Mouse (Mus musculus) embryo, embryonic 11 days (tissue): ENCODE measurements at regions not wholly inside any gene's neighbourhood (a gene's known extent, or its start where the extent isn't known, plus 50 kb on each side); places are given as distances from the start of the nearest gene placed in this dataset.
A peak's percentile ranks its signal among the peaks of the same experiment; 100 is the strongest.

Source experiments
- DNase-seq: peaks from one replicate; pipeline ENCODE4 v3.0.0-alpha.2; 2015

GRCm38 (mm10) chr8:9152313-9152925 lies 462.1 kb upstream of the Arglu1 start:
- DNase-seq = no peak

DNA sequence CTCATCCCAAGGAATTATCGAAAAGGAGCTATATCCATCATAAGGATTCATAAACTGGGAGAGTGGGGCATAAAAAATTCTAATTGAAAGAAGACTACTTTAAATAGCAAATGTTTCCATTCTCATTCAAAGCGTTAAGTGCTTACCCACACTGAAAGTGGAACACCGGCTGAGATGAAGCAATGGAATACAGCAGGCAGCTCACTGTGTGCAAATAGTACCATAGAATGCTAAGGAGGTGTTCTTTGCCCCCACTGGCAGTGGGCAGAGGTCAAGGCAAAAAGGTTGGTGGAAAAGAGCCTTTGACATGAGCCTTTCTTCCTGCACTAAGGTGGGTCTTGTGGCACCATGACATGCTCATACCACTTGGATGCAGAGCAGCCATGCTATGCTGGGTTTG lies 454.0 kb upstream of the Arglu1 start:
- DNase-seq = no peak

DNA sequence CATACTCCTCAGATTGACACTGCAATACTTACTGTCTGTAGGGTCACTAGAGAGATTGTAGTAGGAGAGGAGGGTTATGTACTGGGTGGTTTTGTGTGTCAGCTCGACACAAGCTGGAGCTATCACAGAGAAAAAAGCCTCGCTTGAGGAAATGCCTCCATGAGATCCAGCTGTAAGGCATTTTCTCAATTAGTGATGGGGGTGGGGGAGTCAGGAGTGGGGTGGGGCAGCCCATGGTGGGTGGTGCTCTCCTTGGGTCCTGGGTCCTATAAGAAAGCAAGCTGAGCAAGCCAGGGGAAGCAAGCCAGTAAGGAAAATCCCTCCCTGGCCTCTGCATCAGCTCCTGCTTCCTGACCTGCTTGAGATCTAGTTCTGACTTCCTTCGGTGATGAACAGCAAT lies 449.5 kb upstream of the Arglu1 start:
- DNase-seq = no peak

DNA sequence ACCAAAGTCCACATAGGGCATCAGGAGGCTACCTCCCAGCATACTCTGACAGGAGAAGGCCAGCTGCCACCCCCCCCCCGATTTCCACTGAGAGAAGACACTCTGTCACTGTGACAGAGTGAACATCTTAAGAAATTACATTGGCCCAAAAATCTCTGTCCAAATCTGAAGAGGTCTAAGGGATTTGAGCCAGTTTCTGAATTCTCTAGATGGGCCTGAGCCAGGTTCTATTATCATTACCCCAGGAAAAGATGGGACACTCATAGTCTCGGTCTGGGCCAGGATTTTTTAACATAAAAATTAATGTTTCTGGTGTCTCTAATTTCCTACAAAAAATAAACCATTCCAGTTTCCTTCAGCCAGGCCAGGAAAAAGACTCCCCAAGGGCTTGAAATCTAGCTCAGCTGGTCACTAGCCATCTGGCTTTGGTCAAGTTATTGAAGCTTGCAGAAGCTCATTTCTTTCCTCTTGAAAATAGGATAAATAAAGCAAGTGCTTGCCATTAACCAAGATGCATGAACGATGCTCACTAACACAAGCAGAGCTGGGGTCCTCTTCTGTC lies 448.8 kb upstream of the Arglu1 start:
- DNase-seq = no peak

DNA sequence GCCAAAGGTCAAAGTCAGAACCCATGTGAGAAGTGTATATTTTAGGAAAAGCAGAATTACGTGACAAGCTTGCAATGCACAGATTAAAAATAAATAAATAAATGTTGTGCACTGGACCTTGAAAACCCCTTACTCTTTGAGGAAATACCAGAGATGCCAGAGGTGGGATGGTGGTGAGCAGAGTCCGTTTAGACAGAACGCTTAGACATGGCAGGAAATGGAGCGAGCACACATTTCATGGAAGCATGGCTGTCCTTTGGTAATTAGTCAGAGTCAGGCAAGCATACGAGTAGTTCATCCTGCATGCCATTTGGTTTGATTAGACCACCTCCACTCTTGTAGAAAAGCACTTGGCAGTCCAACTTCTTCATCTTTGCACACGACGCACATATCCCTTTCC lies 443.4 kb upstream of the Arglu1 start:
- DNase-seq = no peak

- DNase-seq = no peak
These were observed 442.4 kb upstream of the Arglu1 start for GRCm38 (mm10) chr8:9132612-9133218.

DNA sequence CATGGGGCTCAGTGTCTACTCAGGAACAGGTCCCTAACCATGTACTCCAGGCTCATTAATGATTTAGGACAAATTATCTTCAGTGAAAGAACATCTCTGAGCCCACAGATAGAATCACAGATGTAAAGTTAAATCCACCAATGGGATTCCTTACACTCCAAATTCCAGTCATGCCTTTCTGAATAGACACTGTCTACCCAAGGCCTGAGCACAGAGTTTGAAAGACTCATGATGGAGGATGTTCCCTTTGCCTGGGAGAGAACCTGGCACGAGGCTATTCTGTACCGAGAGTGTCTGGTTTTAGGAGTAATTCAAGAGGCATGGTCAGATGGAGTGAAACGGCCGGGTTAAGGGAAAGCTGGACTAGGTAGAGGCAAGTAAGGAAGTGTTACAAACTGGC lies 440.9 kb upstream of the Arglu1 start:
- DNase-seq = no peak

GRCm38 (mm10) chr8:9124503-9124902 lies 434.2 kb upstream of the Arglu1 start:
- DNase-seq = no peak

- no peak for DNase-seq
These were observed 427.8 kb upstream of the Arglu1 start for GRCm38 (mm10) chr8:9117809-9118737.

DNA sequence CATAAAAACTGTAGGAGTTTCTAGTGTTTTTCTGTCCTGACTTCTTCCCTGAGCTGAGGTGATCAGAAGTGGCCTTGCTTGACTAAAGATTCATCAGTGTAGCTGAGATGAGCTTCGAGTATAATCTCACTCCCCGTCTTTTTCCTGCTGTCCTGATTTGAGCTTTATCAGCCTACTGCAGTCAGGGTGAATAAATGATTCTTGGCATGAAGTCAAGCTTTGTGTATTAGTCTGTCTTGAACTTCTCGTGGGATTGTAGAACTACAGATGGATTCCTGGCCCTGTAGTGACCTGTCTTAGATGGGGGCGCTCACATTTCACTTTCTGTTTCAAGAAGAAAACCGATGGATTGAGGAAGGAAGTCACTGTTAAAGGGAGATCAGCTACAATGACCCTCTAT lies 405.7 kb upstream of the Arglu1 start:
- DNase-seq = no peak

DNA sequence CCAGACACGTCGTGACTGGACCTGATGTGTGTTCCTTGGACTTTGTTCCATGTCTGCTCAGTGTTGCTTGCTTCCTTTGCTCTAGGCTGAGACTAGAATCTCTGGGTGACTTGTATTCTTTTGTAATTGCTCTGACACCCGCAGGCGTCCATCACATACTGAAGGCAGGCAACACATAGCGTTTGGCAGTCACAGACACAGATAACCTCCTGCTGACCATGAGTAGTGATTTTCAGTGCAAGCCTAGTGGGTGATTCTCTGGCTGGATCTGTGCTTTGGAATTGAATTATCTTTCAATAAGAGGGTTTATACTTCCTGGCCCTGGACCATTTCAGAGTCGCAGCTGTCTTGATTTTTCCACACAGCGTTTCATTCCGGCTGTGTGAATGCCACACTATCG lies 403.7 kb upstream of the Arglu1 start:
- no peak for DNase-seq

GRCm38 (mm10) chr8:9093356-9093755 lies 403.0 kb upstream of the Arglu1 start:
- no peak for DNase-seq

- no peak for DNase-seq
These were observed 382.4 kb upstream of the Arglu1 start for GRCm38 (mm10) chr8:9072724-9073123.

DNA sequence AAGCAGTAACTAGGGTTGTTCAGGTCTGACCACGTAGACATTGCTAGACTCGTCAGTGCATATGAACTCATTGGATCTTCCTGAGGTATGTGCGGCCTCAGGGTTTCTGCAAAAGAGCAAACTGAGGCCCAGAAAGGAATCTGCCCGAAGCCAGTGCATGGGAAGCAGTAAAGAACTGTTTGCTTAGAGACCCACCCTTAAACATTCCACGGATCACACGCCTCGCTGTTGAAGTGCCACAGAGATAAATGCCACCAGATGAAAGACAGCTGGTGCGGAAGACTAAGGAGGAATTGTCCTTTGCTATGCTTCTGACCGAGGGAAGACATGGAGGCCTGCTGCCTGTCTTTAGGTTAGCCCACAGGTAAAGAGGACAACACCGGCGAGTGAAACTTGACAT lies 382.0 kb upstream of the Arglu1 start:
- DNase-seq = no peak

DNA sequence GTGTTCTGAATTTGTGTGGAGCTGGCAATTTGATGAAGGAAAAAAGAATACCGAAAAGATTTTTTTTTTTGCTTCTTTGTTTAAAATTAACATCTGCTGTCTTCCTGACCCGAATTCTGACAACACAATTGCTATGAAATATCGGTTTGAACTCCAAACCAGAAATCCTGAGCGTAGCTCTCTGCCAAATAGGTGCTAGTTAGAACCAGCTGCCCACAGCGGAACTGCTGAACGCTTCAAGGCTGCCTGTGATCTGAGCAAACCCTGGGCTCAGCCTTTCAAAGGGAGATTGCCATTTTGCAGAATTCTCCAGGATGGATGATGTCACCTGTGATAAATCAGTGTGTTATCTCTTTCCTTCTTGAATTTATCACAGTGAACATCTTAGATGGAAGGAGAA lies 380.6 kb upstream of the Arglu1 start:
- peak; percentile 40 for DNase-seq

- DNase-seq = no peak
These were observed 379.5 kb upstream of the Arglu1 start for GRCm38 (mm10) chr8:9069845-9070244.

GRCm38 (mm10) chr8:9067731-9068130 lies 377.4 kb upstream of the Arglu1 start:
- no peak for DNase-seq

DNA sequence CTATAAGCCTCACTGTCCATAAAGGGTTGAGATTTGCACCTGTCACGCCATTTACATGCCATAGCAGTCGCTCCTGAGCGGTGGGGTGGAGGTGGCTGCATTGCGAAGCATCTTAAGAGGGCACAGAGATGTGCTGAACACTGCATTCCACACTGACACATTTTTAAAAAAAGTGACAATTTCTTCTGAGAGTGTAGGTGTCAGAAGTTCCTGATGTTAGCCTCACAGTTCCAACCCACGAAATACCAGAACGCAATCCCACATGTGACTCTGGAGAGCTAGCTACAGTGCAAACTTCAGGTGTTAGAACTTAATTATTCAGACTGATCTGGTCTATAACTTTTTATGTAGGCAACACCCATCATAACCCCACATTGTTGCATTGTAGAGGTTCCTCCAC lies 369.8 kb upstream of the Arglu1 start:
- DNase-seq = no peak

- peak; percentile 22 for DNase-seq
These were observed 365.1 kb upstream of the Arglu1 start for GRCm38 (mm10) chr8:9055416-9055819.

GRCm38 (mm10) chr8:9054801-9055200 lies 364.5 kb upstream of the Arglu1 start:
- no peak for DNase-seq

GRCm38 (mm10) chr8:9051699-9052098 lies 361.4 kb upstream of the Arglu1 start:
- DNase-seq = no peak

DNA sequence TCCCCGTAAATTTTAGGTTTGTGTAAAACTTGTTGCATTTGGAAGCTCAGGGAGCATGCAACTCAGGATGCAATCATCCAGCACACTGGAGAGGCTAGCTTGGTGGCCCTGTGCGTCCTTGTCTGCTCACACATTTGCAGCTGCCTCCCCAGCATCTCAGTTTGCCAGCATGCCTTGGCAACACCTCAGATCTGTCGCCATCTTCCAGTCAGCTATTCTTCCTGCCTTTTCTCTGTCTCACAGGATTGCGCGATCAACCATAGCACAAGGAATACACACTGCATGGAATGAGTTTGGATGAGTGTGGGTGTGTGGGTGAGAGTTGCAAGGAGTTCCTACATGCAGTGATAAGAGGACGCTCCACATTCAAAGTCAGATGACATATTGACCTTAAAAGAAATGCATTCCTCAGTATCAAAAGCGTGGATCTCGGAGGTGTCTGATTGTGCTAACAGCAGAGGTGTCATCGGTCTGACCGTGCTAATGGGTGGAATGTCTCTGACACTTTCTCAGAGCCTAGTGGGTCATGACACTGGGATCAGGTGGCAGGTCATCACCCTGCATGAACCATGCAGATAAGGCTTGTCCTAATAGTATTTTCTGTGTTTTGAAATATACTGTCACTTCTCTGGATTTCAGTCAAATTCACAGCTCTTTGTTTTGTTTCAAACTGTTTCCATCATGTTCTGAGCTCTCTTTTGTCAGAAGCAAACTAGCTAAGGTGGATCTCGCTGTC lies 360.6 kb upstream of the Arglu1 start:
- no peak for DNase-seq

DNA sequence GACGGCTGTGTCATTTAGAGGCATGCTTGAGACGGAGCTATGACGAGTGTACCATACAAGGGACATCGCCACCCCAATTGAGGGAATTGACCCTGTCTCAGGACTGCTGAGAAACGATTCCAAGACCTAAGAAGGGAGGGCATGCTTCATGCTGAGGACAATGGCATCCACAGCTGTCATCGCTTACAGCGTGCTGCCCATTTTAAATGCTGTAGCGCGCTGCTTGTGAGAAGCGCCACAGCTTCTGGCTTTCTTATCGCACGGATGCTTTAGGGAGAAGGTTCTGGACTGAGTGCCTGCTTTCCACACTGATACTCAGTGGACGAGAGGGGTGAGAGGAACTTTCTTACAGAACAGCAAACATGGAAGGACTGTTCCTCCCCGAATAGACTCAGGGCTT lies 357.8 kb upstream of the Arglu1 start:
- DNase-seq = no peak
